Mouse (Mus musculus) thymus, adult 2 months (tissue): ENCODE measurements at regions not wholly inside any gene's neighbourhood (a gene's known extent, or its start where the extent isn't known, plus 50 kb on each side); places are given as distances from the start of the nearest gene placed in this dataset.

Source experiments
- CTCF ChIP-seq: fragments of 200-500 bp; IDR thresholded peaks from 2 replicates; pipeline ENCODE4 v1.5.1; 2012; ENCODE audit warnings: mild to moderate bottlenecking, control low read depth, low read length, moderate library complexity, borderline replicate concordance; ENCODE audit not compliant: control insufficient read depth, poor library complexity, insufficient read depth; ENCODE audit errors: extremely low read depth
- POLR2A ChIP-seq: fragments of 200-500 bp; IDR thresholded peaks from 2 replicates; pipeline ENCODE4 v1.6.1; 2012; ENCODE audit warnings: mild to moderate bottlenecking, low read length, control low read depth, moderate library complexity; ENCODE audit not compliant: control insufficient read depth, poor library complexity, insufficient read depth; ENCODE audit errors: extremely low read depth

- no peak for TF ChIP-seq CTCF
- no peak for TF ChIP-seq POLR2A
Measured at GRCm38 (mm10) chr7:76156869-76157268, 72.8 kb upstream of the Agbl1 start.
